Mouse (Mus musculus) urinary bladder, postnatal 14 days (tissue): ENCODE data around the gene Drap1.

Source experiments
- DNase-seq: peaks from one replicate; pipeline ENCODE4 v3.0.0; 2021; ENCODE audit warnings: low spot score

Gene Drap1

GRCm38 (mm10) chr19:5377446-5377845 lies 47.3 kb downstream of the Drap1 start:
- no peak for DNase-seq

- no peak for DNase-seq
Observed at GRCm38 (mm10) chr19:5374748-5375147, 50.0 kb downstream of the Drap1 start.

- DNase-seq = no peak
Observed at GRCm38 (mm10) chr19:5374177-5374576, 50.6 kb downstream of the Drap1 start.
